Mouse (Mus musculus) left cerebral cortex, adult 11 months (tissue): Measurements from ENCODE around the gene Drd3.

Source experiments
- DNase-seq: peaks from one replicate; pipeline ENCODE4 v3.0.0; 2022; ENCODE audit warnings: low spot score

Drd3 gene

DNA sequence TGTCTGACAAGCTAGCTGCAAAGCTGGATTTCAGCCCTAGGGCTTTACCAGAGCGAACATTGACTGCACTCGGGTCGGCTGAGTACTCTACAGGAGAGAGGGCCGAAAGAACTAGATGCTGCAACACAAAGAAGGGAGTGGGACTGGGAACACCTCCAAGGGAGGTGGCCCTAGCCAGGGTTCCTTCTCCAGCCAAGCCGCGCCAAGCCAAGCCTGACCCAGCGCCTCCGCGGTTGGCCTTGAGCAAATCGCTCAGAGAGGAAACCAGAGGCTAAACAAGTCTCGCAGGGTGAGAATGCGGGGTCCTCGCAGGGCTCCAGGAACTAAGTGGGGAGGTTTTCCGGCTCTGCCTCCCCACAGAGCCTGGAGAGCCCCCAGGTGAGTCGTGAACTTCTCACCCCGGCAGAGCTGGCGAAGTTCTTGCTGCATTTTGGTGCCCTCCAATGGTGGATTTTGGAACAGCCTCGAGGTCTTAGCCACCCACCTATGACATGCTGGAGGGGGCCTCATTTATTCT is 48.0 kb downstream of the Drd3 start:
- DNase-seq, result peak; percentile 35

DNA sequence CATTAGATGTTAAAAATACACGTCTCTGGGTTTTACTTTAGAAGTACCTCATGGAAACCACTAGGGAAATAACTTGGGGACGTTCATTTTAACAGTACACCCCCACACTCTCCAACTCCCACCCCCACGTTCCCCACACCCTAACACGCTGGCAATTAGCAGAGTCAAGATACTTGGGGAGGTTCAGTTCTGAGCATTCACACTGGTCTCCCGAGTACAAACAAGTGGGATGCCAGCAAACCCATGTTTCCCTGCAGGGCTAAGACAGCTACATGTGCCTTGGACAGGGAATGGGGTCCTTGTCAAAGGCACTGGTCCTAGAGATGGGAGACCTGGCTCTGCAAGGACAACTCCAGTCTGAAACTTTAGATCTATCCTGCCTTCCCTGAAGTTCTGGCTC is 48.6 kb downstream of the Drd3 start:
- no peak for DNase-seq

DNA sequence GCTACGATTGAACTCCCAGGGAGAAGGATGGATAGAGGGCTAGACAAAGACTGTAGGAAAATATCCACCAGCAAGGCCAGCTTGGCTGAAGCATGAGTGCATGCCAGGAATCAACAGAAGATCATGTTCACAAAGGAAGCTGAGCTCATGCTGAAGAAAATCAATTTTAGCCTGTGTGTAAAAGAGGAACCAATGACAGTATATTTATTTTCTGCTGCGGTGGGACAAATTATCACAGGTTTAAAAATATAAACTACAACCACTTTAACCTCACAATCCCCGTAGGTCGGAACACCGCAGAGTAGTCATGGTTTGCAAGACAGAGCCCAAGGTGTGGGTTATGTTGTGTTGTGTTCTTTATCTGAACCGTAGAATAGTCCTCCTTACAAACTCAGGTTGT is 50.5 kb downstream of the Drd3 start:
- no peak for DNase-seq

DNA sequence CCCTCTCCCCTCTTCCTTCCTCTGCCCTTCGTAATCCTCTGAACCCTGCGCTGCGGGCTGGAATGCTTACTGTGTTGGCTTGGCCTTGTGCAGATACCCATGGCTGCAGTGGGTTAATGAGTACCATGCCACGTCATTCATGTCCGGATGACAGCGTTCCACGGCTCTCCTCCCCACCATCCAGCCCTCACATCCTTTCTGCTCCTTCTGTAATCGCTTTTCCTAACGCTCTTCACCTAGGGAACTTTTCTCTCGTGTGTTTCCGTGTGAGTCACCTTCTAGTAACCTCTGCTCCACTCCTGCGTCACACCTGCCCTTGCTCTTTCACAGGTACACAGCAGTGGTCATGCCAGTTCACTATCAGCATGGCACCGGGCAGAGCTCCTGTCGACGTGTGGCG is 53.2 kb downstream of the Drd3 start:
- no peak for DNase-seq

GRCm38 (mm10) chr16:43809429-43809828 is 55.6 kb downstream of the Drd3 start:
- no peak for DNase-seq

DNA sequence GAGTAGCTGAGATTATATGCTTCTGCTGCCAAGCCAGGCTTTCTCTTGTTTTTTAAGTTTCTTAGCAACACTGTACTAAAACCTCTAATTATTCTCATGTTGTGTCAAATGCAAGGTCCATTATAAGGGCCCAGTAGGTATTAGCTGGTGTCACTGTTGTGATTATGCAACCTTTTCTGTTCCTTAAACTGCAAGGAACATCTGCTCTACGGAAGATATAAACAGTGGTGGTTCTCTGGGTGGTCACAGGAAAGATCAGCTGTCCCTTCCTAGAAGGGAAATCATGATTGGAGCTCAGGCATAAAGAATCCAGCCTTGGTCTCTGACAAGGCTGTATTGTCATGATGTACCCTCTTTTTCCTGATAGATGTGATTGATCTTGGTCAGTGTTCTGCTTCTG is 57.6 kb downstream of the Drd3 start:
- DNase-seq, result no peak

- no peak for DNase-seq
Measured at GRCm38 (mm10) chr16:43814644-43815043, 60.8 kb downstream of the Drd3 start.

DNA sequence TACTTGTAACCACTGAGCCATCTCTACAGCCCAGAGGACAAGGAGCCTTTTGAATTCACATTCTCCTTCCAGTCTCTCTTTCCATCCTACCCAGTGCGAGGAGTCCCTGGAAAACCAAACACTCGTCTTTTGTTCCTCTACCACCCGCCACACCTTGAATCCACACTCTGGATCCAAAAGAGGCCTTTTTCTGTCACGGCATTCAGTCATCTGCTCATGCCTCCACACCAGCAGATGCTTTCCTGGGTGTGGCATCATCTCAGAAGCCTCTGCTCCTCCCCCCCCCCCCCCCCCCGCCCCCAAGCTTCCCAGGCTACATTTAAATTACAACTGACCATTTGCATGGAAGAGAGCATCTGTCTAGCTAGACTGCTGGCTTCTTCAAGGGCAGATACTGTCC is 62.5 kb downstream of the Drd3 start:
- DNase-seq, result no peak

GRCm38 (mm10) chr16:43818404-43818803 is 64.6 kb downstream of the Drd3 start:
- no peak for DNase-seq

GRCm38 (mm10) chr16:43827492-43827891 is 73.7 kb downstream of the Drd3 start:
- DNase-seq, result no peak

- no peak for DNase-seq
Measured at GRCm38 (mm10) chr16:43831957-43832356, 78.1 kb downstream of the Drd3 start.

DNA sequence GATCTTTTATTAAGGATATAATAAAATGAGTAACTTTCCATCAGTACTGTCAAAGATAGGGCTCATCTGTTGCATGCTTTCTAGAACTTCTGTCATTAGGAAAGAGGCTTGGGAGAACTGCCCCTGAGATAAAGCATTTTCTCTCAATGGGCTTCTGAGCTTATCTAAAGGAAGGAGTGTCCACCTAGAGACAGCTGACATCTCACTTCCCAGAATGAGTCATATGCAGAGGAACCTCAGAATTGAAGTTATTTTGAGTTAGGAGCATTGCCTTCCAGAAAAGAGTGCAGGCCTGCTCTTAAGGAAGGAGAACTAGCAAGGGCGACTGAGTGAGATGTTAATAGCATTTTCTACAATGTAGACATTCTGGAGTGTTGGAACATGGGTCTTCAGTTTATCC is 87.4 kb downstream of the Drd3 start:
- DNase-seq, result no peak

DNA sequence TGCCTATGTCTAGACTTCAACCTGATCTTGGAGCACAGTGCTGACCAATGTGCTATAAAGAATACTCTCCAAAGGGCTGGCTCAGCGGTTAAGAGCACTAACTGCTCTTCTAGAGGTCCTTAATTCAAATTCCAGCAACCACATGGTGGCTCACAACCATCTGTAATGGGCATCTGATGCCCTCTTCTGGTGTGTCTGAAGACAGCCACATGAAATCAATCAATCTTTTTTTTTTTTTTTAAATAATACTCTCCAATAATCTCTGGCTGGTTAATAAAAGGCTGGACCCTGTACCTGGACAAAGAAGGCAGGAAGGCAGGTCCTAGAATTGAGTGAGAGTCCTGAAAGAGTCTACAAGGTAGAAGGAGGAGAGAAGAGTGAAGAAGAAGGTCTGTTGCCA is 96.0 kb downstream of the Drd3 start:
- no peak for DNase-seq

DNA sequence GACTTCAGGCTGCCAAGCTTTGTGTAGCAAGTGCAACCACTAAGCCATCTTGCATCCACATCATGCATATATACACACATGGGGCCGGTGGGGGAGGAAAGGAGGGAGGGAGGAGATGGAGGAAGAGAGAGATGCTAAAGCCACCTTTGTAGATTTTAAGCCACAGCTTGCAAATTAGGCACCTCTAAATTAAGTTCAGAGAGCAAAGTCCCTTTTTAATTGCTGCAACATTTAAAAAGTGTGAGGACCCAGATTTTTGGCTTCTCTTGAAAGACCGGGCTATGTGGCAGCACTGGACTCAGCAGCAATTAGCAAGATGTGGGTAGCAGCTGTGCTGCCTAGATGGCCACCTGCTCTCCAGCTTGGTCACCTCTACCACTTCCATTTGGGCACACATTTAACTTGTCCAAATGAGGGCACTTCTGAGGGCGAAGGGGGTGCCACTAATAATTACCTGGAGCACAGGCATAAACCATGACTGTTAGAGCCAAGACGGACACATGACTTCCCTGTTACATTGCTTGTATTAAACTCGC is 105.2 kb downstream of the Drd3 start:
- DNase-seq, result no peak

DNA sequence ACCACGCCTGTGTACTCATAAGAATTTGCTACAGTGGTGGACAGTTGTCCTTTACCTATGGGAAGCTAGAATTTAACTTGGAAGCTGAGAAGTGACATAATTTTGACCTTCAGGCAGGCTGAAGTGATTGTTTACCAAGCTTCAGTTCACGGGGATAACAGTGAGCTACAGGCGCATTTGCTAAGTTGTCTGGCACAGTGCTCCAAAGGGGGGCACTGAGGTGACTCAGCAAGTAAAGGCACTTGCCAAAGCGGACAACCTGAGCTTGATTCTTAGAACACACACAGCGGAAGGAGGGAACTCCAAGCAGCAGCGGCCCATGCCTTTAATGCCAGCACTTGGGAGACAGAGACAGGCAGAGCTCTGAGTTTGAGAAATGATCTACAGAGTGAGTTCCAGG is 106.8 kb downstream of the Drd3 start:
- no peak for DNase-seq

- DNase-seq, result no peak
Measured at GRCm38 (mm10) chr16:43869805-43870204, 116.0 kb downstream of the Drd3 start.

GRCm38 (mm10) chr16:43871419-43871818 is 117.6 kb downstream of the Drd3 start:
- DNase-seq, result no peak
